Mouse (Mus musculus): ENCODE measurements around the gene Lgals7. TPM values are rescaled to one million over a fixed set of nuclear protein-coding genes. Genes with fewer than 3 reads are reported as not detected.

The Lgals7 gene
- total RNA-seq, 1 experiment from 2014 or later = not detected

GRCm38 (mm10) chr7:28902180-28902579 is 38.5 kb downstream of the Lgals7 start:
- ATAC-seq (ENCODE audit: extremely low read depth, insufficient number of reproducible peaks, low FRiP score, poor library complexity, severe bottlenecking) = no peak

- ATAC-seq (ENCODE audit: extremely low read depth, insufficient number of reproducible peaks, low FRiP score, poor library complexity, severe bottlenecking) = no peak
These were observed 39.2 kb downstream of the Lgals7 start for GRCm38 (mm10) chr7:28902809-28903208.

GRCm38 (mm10) chr7:28903778-28904177 is 40.1 kb downstream of the Lgals7 start:
- no peak for ATAC-seq (ENCODE audit: extremely low read depth, insufficient number of reproducible peaks, low FRiP score, poor library complexity, severe bottlenecking)

- ATAC-seq (ENCODE audit: extremely low read depth, insufficient number of reproducible peaks, low FRiP score, poor library complexity, severe bottlenecking) = no peak
These were observed 43.5 kb downstream of the Lgals7 start for GRCm38 (mm10) chr7:28907195-28907594.

GRCm38 (mm10) chr7:28911632-28912031 is 48.0 kb downstream of the Lgals7 start:
- no peak for ATAC-seq (ENCODE audit: extremely low read depth, insufficient number of reproducible peaks, low FRiP score, poor library complexity, severe bottlenecking)

GRCm38 (mm10) chr7:28913171-28913570 is 49.5 kb downstream of the Lgals7 start:
- no peak for ATAC-seq (ENCODE audit: extremely low read depth, insufficient number of reproducible peaks, low FRiP score, poor library complexity, severe bottlenecking)

Other genes with a start within 250 kb of the Lgals7 start
- not detected in 2 replicates for gene Acp7, start 232.5 kb upstream of the Lgals7 start, total RNA-seq (2017)
- not detected in 2 replicates for gene Fbxo27, start 171.0 kb upstream of the Lgals7 start, total RNA-seq (2017)
- 0.61 and 0.81 TPM in 2 replicates for gene Fbxo17, start 147.0 kb upstream of the Lgals7 start, total RNA-seq (2017)
- 18.0 and 19.4 TPM in 2 replicates for gene Mrps12, start 122.0 kb upstream of the Lgals7 start, total RNA-seq (2017)
- 5.9 and 6.1 TPM in 2 replicates for gene Sars2, start 121.9 kb upstream of the Lgals7 start, total RNA-seq (2017)
- gene Ccer2, start 107.7 kb upstream of the Lgals7 start, total RNA-seq (2017) = not detected in 2 replicates
- 39.3 and 45.8 TPM in 2 replicates for gene Sirt2, start 97.1 kb upstream of the Lgals7 start, total RNA-seq (2017)
- 23.5 and 24.3 TPM in 2 replicates for gene Nfkbib, start 96.3 kb upstream of the Lgals7 start, total RNA-seq (2017)
- gene Rinl, start 74.9 kb upstream of the Lgals7 start, total RNA-seq (2017) = 95.7 and 108 TPM in 2 replicates
- 300 and 326 TPM in 2 replicates for gene Hnrnpl, start 55.3 kb upstream of the Lgals7 start, total RNA-seq (2017)
- 43.8 and 45.0 TPM in 2 replicates for gene Ech1, start 38.6 kb upstream of the Lgals7 start, total RNA-seq (2017)
- gene Lgals4, start 30.0 kb upstream of the Lgals7 start, total RNA-seq (2017) = 25.1 and 34.3 TPM in 2 replicates
- 0.25 TPM in 1 of 2 replicates, not detected in the other for gene Capn12, start 17.6 kb downstream of the Lgals7 start, total RNA-seq (2017)
- gene Actn4, start 98.5 kb downstream of the Lgals7 start, total RNA-seq (2017) = 29.7 and 36.4 TPM in 2 replicates
- 191 and 195 TPM in 2 replicates for gene Eif3k, start 118.0 kb downstream of the Lgals7 start, total RNA-seq (2017)
- 132 and 154 TPM in 2 replicates for gene Map4k1, start 118.2 kb downstream of the Lgals7 start, total RNA-seq (2017)

Measured in neutrophil, adult 5-6 weeks (primary cell).